Mouse (Mus musculus) G1E-ER4 (cell line): Measurements from ENCODE around the gene Cd40. TPM values are rescaled to one million over a fixed set of nuclear protein-coding genes. Genes with fewer than 3 reads are reported as not detected.

Experiments used
- GATA1 ChIP-seq: IDR thresholded peaks from one replicate; pipeline ENCODE4 v1.8.0; 2012; ENCODE audit warnings: low read length, inconsistent platforms
- polyA plus RNA-seq: library from polyadenylated mRNA; stranded (reverse); fragments of >175 nt; gene quantifications from 2 replicates; pipeline ENCODE4 v1.2.3, GENCODE M21; 2012

Gene Cd40
- polyA plus RNA-seq, 1 experiment, result not detected

GRCm38 (mm10) chr2:165121206-165121840 lies 65.9 kb downstream of the Cd40 start:
- no peak for TF ChIP-seq GATA1

Other genes starting within 250 kb of the Cd40 start
- 29.9 and 31.4 TPM in 2 replicates for gene Zswim1, start 232.9 kb upstream of the Cd40 start, polyA plus RNA-seq
- not detected in 2 replicates for gene Spata25, start 227.1 kb upstream of the Cd40 start, polyA plus RNA-seq
- gene Ctsa, start 222.8 kb upstream of the Cd40 start, polyA plus RNA-seq, result 12.4 and 46.9 TPM in 2 replicates
- gene Neurl2, start 222.2 kb upstream of the Cd40 start, polyA plus RNA-seq, result 0.08 TPM in 1 of 2 replicates, not detected in the other
- not detected in 2 replicates for gene Pltp, start 197.9 kb upstream of the Cd40 start, polyA plus RNA-seq
- 110 and 119 TPM in 2 replicates for gene Pcif1, start 176.3 kb upstream of the Cd40 start, polyA plus RNA-seq
- gene Zfp335, start 143.9 kb upstream of the Cd40 start, polyA plus RNA-seq, result 58.2 and 59.2 TPM in 2 replicates
- gene Mmp9, start 114.8 kb upstream of the Cd40 start, polyA plus RNA-seq, result 0.03 and 0.05 TPM in 2 replicates
- 0.31 and 0.41 TPM in 2 replicates for gene Slc12a5, start 94.8 kb upstream of the Cd40 start, polyA plus RNA-seq
- gene Ncoa5, start 20.8 kb upstream of the Cd40 start, polyA plus RNA-seq, result 50.0 and 58.3 TPM in 2 replicates
- not detected in 2 replicates for gene 1700025C18Rik, start 35.1 kb downstream of the Cd40 start, polyA plus RNA-seq
- gene Cdh22, start 179.2 kb downstream of the Cd40 start, polyA plus RNA-seq, result not detected in 2 replicates
- 87.4 and 92.8 TPM in 2 replicates for gene Slc35c2, start 232.2 kb downstream of the Cd40 start, polyA plus RNA-seq